Mouse (Mus musculus): ENCODE data around the gene Chrd.

Chrd gene

GRCm38 (mm10) chr16:20733731-20734730, 1.1 kb downstream of the Chrd start, which contains the start of gene Thpo:
TSS of gene Thpo (minus strand) at chr16:20734511.
- no peak for DNase-seq (ENCODE audit: low spot score)

GRCm38 (mm10) chr16:20735651-20736050, 2.7 kb downstream of the Chrd start:
- no peak for DNase-seq (ENCODE audit: low spot score)

DNA sequence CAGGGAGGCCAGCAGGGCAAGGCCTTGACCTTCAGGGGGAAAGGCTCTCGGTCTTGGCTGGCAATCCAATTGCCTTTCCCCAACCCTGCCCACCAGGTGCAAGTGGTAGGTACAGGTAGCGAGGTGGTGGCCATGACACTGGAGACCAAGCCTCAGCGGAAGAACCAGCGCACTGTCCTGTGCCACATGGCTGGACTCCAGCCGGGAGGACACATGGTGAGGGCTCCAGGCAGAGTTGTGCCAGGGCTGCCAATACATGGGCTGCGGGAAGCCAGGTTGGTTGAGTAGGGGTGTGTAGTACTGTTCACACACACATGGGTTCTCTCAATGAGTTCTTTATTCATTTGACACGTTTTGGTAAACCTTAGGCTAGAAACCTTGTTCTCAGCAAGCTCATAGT, 3.2 kb downstream of the Chrd start:
- DNase-seq (ENCODE audit: low spot score), result no peak

GRCm38 (mm10) chr16:20736823-20737222, 3.9 kb downstream of the Chrd start:
- no peak for DNase-seq (ENCODE audit: low spot score)

GRCm38 (mm10) chr16:20739845-20740244, 6.9 kb downstream of the Chrd start:
- DNase-seq (ENCODE audit: low spot score), result no peak

DNA sequence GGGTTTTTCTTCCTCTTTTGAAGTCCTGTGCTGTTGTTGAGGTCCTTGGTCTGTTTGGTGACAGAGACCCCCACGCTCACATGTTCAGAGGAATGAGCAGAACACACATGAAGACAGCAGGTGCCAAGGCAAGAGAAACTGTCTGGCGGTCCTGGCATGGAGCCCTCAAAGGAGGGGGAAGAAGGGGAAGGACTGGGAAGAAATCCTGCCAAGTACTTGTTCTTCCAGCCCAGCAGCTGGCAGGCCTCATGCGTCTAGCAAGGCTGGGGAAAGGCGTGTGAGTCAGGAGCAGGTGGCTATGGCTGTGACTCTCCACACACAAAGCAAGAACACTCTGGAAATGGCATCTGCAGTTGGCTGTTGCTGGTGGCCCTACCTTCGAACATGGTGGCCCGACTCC, 13.7 kb downstream of the Chrd start:
- DNase-seq (ENCODE audit: low spot score), result peak; percentile 66

GRCm38 (mm10) chr16:20750518-20750917, 17.6 kb downstream of the Chrd start:
- DNase-seq (ENCODE audit: low spot score), result no peak

- DNase-seq (ENCODE audit: low spot score), result no peak
Measured at GRCm38 (mm10) chr16:20756052-20756451, 23.1 kb downstream of the Chrd start.

DNA sequence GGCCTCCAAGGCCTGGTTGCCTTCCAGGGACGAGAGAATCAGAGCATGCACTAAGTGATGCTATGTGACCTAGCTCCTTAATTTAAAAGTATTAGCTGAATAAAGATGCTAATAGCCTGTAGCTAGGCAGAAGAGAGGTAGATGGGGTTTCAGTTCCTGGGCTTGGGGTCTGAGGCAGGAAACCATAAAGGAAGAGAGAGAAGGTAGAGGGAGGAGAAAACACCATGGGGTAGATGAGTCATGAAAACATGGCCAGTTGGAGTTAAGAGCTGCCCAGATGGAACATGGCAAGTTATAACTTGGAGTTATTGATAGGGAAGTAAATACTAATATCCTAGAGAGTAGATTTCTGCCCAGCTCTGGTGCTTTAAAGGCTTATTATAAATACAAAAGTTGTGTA, 24.5 kb downstream of the Chrd start:
- DNase-seq (ENCODE audit: low spot score), result no peak

GRCm38 (mm10) chr16:20761681-20762080, 28.8 kb downstream of the Chrd start:
- DNase-seq (ENCODE audit: low spot score), result peak; percentile 67

DNA sequence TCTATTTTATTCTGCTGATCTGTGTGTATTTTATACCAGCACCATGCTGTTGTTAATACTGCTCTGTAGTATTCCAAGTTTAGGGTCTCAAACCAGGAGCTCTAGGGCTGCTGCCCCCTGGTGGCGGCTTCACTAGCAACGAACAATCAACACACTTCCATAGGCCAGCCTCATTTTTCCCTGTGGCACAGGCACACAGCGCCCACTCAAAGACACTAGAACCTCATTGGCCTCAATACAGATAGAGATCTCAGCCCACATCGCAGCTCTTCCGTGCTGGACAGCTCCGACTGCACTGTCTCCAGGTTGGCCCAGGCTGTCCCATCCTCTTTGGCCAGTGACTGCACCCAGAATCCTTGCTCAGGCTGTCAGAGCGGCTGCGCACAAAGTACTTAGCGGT, 32.3 kb downstream of the Chrd start:
- no peak for DNase-seq (ENCODE audit: low spot score)

DNA sequence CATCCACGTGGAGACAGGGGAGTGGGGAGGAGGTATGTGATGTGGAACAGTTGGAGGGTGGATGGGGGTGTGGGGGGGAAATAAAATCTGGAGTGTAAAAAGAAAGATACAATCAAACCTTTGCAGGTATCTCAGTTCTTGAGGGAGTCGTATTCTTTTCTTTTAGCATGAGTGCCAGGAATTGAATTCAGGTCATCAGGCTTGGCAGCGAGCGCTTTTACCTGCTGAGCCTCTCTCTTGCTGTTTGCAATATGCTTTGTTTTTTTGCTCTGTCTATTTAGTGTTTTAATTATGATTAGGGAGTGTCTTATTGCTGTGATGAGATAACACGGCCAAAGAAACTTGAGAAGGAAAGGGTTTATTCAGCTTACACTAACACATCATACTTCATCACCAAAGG, 42.1 kb downstream of the Chrd start:
- no peak for DNase-seq (ENCODE audit: low spot score)

GRCm38 (mm10) chr16:20779846-20780245, 46.9 kb downstream of the Chrd start:
- no peak for DNase-seq (ENCODE audit: low spot score)

DNA sequence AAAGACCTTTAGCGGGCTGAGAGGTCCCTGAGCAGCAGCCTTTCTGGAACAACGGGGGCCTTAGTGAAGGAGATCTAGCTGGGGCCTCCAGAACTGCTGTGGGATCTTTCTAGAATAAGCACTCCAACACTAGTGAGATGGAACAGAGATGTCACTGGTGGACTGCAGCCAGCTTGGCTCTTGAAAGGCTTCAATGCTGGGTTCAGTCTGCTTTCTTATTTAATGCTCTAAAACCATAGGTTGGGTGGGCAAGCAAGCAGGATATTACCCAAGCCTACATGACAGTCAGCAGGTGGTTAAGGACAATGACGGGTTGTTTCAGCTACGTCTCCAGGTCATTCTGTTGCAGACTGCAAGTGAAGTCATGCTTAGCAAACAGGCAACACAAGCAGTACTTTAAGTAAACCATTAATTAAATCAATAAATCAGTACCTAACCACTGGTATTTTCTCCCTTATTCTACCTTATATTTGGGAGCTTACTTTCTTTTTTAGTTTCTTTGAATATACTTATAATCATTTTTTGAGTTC, 48.2 kb downstream of the Chrd start:
- no peak for DNase-seq (ENCODE audit: low spot score)

- DNase-seq (ENCODE audit: low spot score), result no peak
Measured at GRCm38 (mm10) chr16:20783891-20784290, 51.0 kb downstream of the Chrd start.

GRCm38 (mm10) chr16:20784754-20785153, 51.8 kb downstream of the Chrd start:
- DNase-seq (ENCODE audit: low spot score), result no peak

GRCm38 (mm10) chr16:20786556-20786955, 53.6 kb downstream of the Chrd start:
- DNase-seq (ENCODE audit: low spot score), result no peak

- no peak for DNase-seq (ENCODE audit: low spot score)
Measured at GRCm38 (mm10) chr16:20791803-20792202, 58.9 kb downstream of the Chrd start.

All from ovary, postnatal 14 days (tissue).